Mouse (Mus musculus) CH12.LX (cell line): ENCODE data around the gene Scyl3.

Experiments
- CHD2 ChIP-seq: IDR thresholded peaks from 2 replicates; pipeline ENCODE4 v1.6.1; 2011; ENCODE audit warnings: low read length, improper control_type of control experiment
- CTCF ChIP-seq, 2 experiments: IDR thresholded peaks in 1 of 2; conservative IDR thresholded peaks in 1 of 2; 2 replicates each; pipeline ENCODE4 v1.5.1; 2011 to 2012; ENCODE audit warnings: low read depth in 2 of 2, low read length in 2 of 2, improper control_type of control experiment in 1 of 2, inconsistent platforms in 1 of 2, mild to moderate bottlenecking in 1 of 2, moderate library complexity in 1 of 2
- NELFE ChIP-seq: IDR thresholded peaks from 2 replicates; pipeline ENCODE4 v1.6.1; 2011; ENCODE audit warnings: low read depth, low read length, improper control_type of control experiment
- POLR2AphosphoS2 ChIP-seq: IDR thresholded peaks from 2 replicates; pipeline ENCODE4 v1.6.1; 2011; ENCODE audit warnings: low read depth, low read length, improper control_type of control experiment
- SMC3 ChIP-seq: IDR thresholded peaks from 2 replicates; pipeline ENCODE4 v1.6.1; 2011; ENCODE audit warnings: low read depth, low read length, improper control_type of control experiment

DNA sequence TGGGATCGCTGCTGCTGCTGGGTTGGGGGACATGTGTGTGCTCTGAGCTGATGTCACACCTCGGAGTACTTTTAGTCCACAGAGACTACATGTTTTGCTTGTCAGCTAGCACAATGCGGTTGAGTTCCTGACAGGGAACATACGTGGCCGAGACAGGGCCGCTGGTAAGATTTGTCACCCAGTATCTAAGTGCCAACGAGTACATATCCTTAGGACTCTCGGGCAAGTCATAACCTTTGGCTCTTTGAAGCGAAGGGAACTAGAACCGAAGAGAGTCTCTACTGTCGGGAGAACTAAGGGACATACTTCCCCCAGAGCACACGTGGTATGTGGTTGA lies 1.5 kb downstream of the Scyl3 start:
- TF ChIP-seq CTCF (conservative IDR thresholded peaks at IDR 0.05 in 1 of 2, IDR thresholded peaks at IDR 0.05 in 1 of 2; ENCODE audit: low read depth in 2 of 2, low read length in 2 of 2): no peak
- no peak for TF ChIP-seq NELFE
- TF ChIP-seq POLR2AphosphoS2: no peak
- TF ChIP-seq CHD2: no peak
- TF ChIP-seq SMC3: no peak
